Mouse (Mus musculus): ENCODE measurements at regions not wholly inside any gene's neighbourhood (a gene's known extent, or its start where the extent isn't known, plus 50 kb on each side); places are given as distances from the start of the nearest gene placed in this dataset.

DNA sequence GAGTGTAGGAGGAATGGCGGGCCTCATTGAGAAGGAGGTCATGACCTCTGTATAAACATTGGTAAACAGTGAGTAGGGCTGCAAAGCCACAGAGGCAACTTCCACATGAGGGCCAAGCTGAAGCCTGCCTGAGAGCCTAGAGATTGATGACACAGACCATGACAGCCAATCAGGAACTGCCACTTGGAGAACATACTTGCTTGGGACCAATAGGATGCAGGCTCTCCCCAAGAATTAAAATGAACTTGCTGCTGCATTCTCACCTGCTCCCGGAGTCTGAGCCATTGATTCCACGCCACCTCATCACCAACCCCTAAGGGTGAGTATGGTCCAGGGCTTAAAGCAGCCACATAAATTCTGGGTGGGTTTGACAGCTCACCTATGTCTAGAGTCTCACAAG lies 66.0 kb upstream of the Spdl1 start:
- Histone ChIP-seq H3K36me3 (no peaks in the 10 kb centered on the region), H3K27ac (ENCODE audit: poor library complexity, severe bottlenecking) (no peak overlapping the region), H3K4me1 (replicated peaks) (no peaks in the 10 kb centered on the region), H3K4me3 (no peak overlapping the region), H3K27me3 (replicated peaks) (no peaks in the 10 kb centered on the region), H3K4me2 (no peak overlapping the region), H3K9me3 (replicated peaks) (0 out of 2 replicates have a peak, but pooled peaks cover under 1% of the 10 kb centered on the region), H3K9ac (no peak overlapping the region)
- 67% methylated on average over 3 of the region's 3 CpGs for WGBS
- 0 out of 2 replicates have a peak, but pooled peaks have one; percentile 29 for ATAC-seq (ENCODE audit: insufficient number of reproducible peaks, low FRiP score)

DNA sequence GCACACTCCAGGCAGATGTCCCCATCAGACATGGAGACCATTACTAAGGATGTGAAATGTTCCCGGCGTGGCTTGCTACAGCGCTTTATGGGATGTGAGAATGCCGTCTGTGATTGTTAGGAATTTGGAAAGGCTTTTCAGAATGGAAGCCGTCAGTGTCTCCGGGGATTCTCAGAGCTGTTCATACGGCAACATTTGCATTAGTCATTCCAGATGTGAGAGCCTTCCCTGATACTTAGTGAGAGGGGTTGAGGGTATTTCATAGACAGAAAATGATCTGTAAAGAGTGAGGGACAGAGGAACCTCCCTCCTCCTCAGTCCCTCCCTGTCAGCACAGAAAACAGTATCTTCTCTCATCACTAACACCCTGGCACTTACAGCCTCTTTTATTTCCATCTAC lies 62.2 kb upstream of the Spdl1 start:
- Histone ChIP-seq H3K9ac (no peak overlapping the region), H3K9me3 (replicated peaks) (0 out of 2 replicates have a peak, but pooled peaks cover 2% of the 10 kb centered on the region), H3K4me1 (replicated peaks) (no peaks in the 10 kb centered on the region), H3K27me3 (replicated peaks) (no peaks in the 10 kb centered on the region), H3K4me3 (no peak overlapping the region), H3K27ac (ENCODE audit: poor library complexity, severe bottlenecking) (no peak overlapping the region), H3K4me2 (no peak overlapping the region), H3K36me3 (no peaks in the 10 kb centered on the region)
- 72% methylated on average over 7 of the region's 7 CpGs for WGBS
- ATAC-seq (ENCODE audit: insufficient number of reproducible peaks, low FRiP score) = no peak

DNA sequence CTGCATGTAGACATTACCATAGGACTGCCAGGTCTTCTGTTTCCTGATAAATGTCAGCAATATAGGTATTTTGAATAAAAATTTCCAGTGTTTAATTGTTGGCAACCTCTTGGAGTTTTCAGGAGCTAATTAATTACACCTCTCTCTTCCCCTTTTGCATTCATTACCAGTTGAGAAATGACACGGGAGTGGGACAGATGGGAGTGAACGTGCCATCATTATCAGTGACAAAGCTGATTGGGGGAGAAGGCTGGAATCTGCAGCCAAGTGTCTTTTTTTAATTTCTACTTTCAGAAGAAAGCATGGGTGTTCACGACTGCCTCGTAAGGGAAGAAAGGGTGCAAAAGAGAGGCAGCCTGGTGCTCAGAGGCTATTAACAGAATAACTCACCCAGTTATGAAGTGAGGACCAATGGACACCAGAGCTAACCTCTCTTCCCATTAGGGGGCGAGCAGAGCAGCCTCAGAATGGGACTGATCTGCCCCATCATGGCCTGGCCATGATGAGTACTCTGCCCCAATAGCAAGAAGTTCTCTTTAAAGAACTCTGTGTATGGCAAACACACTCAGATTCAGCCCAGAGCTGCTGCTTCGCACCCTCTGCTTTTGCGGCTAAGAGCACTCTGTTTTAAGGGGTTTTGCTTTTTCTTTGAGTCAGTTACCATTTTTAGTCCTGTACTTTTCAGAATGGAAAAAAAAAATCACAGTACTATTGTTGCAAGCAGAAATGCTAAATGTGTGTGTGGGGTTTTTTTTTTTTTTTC lies 55.1 kb upstream of the Spdl1 start:
- H3K27me3 ChIP-seq (replicated peaks) = no peaks in the 10 kb centered on the region
- H3K9me3 ChIP-seq (replicated peaks) = no peaks in the 10 kb centered on the region
- no peak overlapping the region for H3K27ac ChIP-seq (ENCODE audit: poor library complexity, severe bottlenecking)
- H3K36me3 ChIP-seq = no peaks in the 10 kb centered on the region
- no peak for ATAC-seq (ENCODE audit: insufficient number of reproducible peaks, low FRiP score)
- H3K9ac ChIP-seq = no peak overlapping the region
- H3K4me1 ChIP-seq (replicated peaks) = no peaks in the 10 kb centered on the region
- 73% methylated on average over 7 of the region's 7 CpGs for WGBS
- no peak overlapping the region for H3K4me3 ChIP-seq
- no peak overlapping the region for H3K4me2 ChIP-seq

DNA sequence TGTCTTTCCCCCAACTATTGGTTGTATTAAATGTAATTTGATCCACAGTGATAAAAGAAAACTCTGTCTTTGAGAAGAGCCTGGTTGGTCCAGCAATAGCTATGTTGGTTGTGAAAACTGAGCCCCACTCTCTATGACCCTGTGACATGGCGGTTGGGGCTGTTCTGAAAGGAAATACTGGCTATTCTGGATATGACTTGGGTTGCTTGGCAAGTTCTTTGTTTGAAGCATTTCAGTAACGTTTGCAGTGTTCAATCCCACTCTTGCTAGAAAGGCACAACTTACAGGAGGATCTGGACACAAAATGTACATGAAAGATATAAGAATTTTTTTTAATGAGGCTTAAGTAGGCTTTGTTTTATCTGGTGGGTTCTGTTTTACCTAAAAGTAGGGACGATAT lies 54.1 kb upstream of the Spdl1 start:
- no peaks in the 10 kb centered on the region for H3K27me3 ChIP-seq (replicated peaks)
- no peaks in the 10 kb centered on the region for H3K4me1 ChIP-seq (replicated peaks)
- H3K9me3 ChIP-seq (replicated peaks) = no peaks in the 10 kb centered on the region
- H3K27ac ChIP-seq (ENCODE audit: poor library complexity, severe bottlenecking) = no peak overlapping the region
- H3K9ac ChIP-seq = no peak overlapping the region
- ATAC-seq (ENCODE audit: insufficient number of reproducible peaks, low FRiP score) = no peak
- WGBS = 78% methylated on average over 3 of the region's 3 CpGs
- H3K36me3 ChIP-seq = no peaks in the 10 kb centered on the region
- H3K4me3 ChIP-seq = no peak overlapping the region
- no peak overlapping the region for H3K4me2 ChIP-seq
